Mouse (Mus musculus) neural tube, embryonic 11.5 days (tissue): ENCODE data around the gene Mamld1. TPM values are rescaled to one million over a fixed set of nuclear protein-coding genes. Genes with fewer than 3 reads are reported as not detected.

Experiments used
- ATAC-seq: fragments of 200-750 bp; cut with Nextera tagmentation; 2 replicates; pipeline ENCODE4 v1.8.0; 2017; ENCODE audit warnings: moderate number of reproducible peaks, mild to moderate bottlenecking, moderate TSS enrichment, moderate library complexity; ENCODE audit not compliant: insufficient read depth, low FRiP score, low TSS enrichment
- DNase-seq: peaks from one replicate; pipeline ENCODE4 v3.0.0-alpha.2; 2015; ENCODE audit warnings: low spot score
- H3K27ac ChIP-seq: fragments of 300-500 bp; sonication (generic); 2 replicates; pipeline ENCODE4 v1.5.1; 2014; ENCODE audit warnings: low read depth, mild to moderate bottlenecking, low read length
- H3K27me3 ChIP-seq: fragments of 300-500 bp; sonication (generic); 2 replicates; pipeline ENCODE4 v1.6.1; 2014; ENCODE audit warnings: mild to moderate bottlenecking, low read length, mixed read lengths; ENCODE audit not compliant: control insufficient read depth, insufficient read depth
- H3K36me3 ChIP-seq: fragments of 300-500 bp; sonication (generic); 2 replicates; pipeline ENCODE4 v1.6.1; 2014; ENCODE audit warnings: mild to moderate bottlenecking, low read length, moderate library complexity, mixed read lengths; ENCODE audit not compliant: control insufficient read depth, insufficient read depth
- H3K4me1 ChIP-seq: fragments of 300-500 bp; sonication (generic); 2 replicates; pipeline ENCODE4 v1.6.1; 2014; ENCODE audit warnings: low read length, mixed read lengths; ENCODE audit not compliant: control insufficient read depth, insufficient read depth
- H3K4me2 ChIP-seq: fragments of 300-500 bp; sonication (generic); 2 replicates; pipeline ENCODE4 v1.6.1; 2014; ENCODE audit warnings: low read depth, mild to moderate bottlenecking, moderate library complexity
- H3K4me3 ChIP-seq: fragments of 300-500 bp; sonication (generic); 2 replicates; pipeline ENCODE4 v1.5.1; 2014; ENCODE audit warnings: low read depth, low read length
- H3K9ac ChIP-seq: fragments of 300-500 bp; sonication (generic); 2 replicates; pipeline ENCODE4 v1.6.1; 2014; ENCODE audit warnings: mild to moderate bottlenecking, low read length
- H3K9me3 ChIP-seq: fragments of 300-500 bp; sonication (generic); 2 replicates; pipeline ENCODE4 v1.6.1; 2016; ENCODE audit warnings: low read length; ENCODE audit not compliant: control insufficient read depth
- WGBS: fragments of 180-500 bp; shearing (Covaris S2); extraction: QIAGEN DNeasy Blood & Tissue Kit; methylation state at CpG from one replicate; pipeline ENCODE4 v1.1.7; 2014; 5-methylcytosine and 5-hydroxymethylcytosine counted together
- polyA plus RNA-seq: library from polyadenylated mRNA; unstranded; fragments of >200 nt; fragmentation: Nextera tagmentation; extraction: Ambion mirVana; gene quantifications from 2 replicates; pipeline ENCODE4 v1.2.1, GENCODE M21; 2014

The Mamld1 gene
- polyA plus RNA-seq, 1 experiment from 2014 or later: 6.3 TPM

GRCm38 (mm10) chrX:71186396-71186795 lies 136.3 kb downstream of the Mamld1 start:
- DNase-seq: no peak
- no peak for ATAC-seq
- WGBS: 67% methylated on average over 1 of the region's 1 CpGs

GRCm38 (mm10) chrX:71204776-71205175 lies 154.7 kb downstream of the Mamld1 start:
- Histone ChIP-seq H3K9me3 (no peaks in the 10 kb centered on the region), H3K27ac (no peak overlapping the region), H3K4me1 (no peaks in the 10 kb centered on the region), H3K4me2 (no peak overlapping the region), H3K36me3 (no peaks in the 10 kb centered on the region), H3K27me3 (no peaks in the 10 kb centered on the region), H3K4me3 (no peak overlapping the region), H3K9ac (no peak overlapping the region)
- 69% methylated on average over 2 of the region's 2 CpGs for WGBS
- DNase-seq: no peak
- ATAC-seq: no peak

More at GRCm38 (mm10) chrX:71186396-71186795, 136.3 kb downstream of the Mamld1 start:
- H3K4me2 ChIP-seq: no peak overlapping the region
- no peaks in the 10 kb centered on the region for H3K9me3 ChIP-seq
- no peak overlapping the region for H3K4me3 ChIP-seq
- no peaks in the 10 kb centered on the region for H3K36me3 ChIP-seq
- no peaks in the 10 kb centered on the region for H3K4me1 ChIP-seq
- H3K27ac ChIP-seq: no peak overlapping the region
- no peaks in the 10 kb centered on the region for H3K27me3 ChIP-seq
- no peak overlapping the region for H3K9ac ChIP-seq

Other genes with a start within 250 kb of the Mamld1 start
- 3.4 and 5.1 TPM in 2 replicates for gene Mtm1, start 160.5 kb downstream of the Mamld1 start, polyA plus RNA-seq